Mouse (Mus musculus): Measurements from ENCODE around the gene Gria4.
"Not testable (repeated sequence)": the region's sequence is repeated elsewhere in the genome, so short reads cannot be mapped to it uniquely, and the experiment has no call there.

The Gria4 gene

GRCm38 (mm10) chr9:4795544-4796288 lies at the start of gene Gria4:
Gene Gria4, minus strand, starts transcription at chr9:4796234.
- no peak for DNase-seq (ENCODE audit: low spot score in 2 of 2)

- not testable (repeated sequence) for DNase-seq (ENCODE audit: low spot score in 2 of 2)
These were observed 14.9 kb upstream of the Gria4 start for GRCm38 (mm10) chr9:4810941-4811340.

GRCm38 (mm10) chr9:4803151-4803755 lies 7.2 kb upstream of the Gria4 start:
- no peak for DNase-seq (ENCODE audit: low spot score in 2 of 2)

- no peak for DNase-seq (ENCODE audit: low spot score in 2 of 2)
These were observed 1.4 kb upstream of the Gria4 start for GRCm38 (mm10) chr9:4797396-4797795.

- no peak for DNase-seq (ENCODE audit: low spot score in 2 of 2)
These were observed 233 bp upstream of the Gria4 start for GRCm38 (mm10) chr9:4796289-4796645.

GRCm38 (mm10) chr9:4795075-4795474 lies 959 bp downstream of the Gria4 start:
- no peak for DNase-seq (ENCODE audit: low spot score in 2 of 2)

GRCm38 (mm10) chr9:4794411-4794810 lies 1.6 kb downstream of the Gria4 start:
- DNase-seq (ENCODE audit: low spot score in 2 of 2): no peak

GRCm38 (mm10) chr9:4749407-4749806 lies 46.6 kb downstream of the Gria4 start:
- DNase-seq (ENCODE audit: low spot score in 2 of 2): not testable (repeated sequence)

- DNase-seq (ENCODE audit: low spot score in 2 of 2): no peak
These were observed 81.9 kb downstream of the Gria4 start for GRCm38 (mm10) chr9:4714086-4714485.

GRCm38 (mm10) chr9:4712367-4712766 lies 83.7 kb downstream of the Gria4 start:
- DNase-seq (ENCODE audit: low spot score in 2 of 2): no peak

- no peak for DNase-seq (ENCODE audit: low spot score in 2 of 2)
These were observed 108.9 kb downstream of the Gria4 start for GRCm38 (mm10) chr9:4687149-4687548.

- no peak for DNase-seq (ENCODE audit: low spot score in 2 of 2)
These were observed 115.8 kb downstream of the Gria4 start for GRCm38 (mm10) chr9:4680244-4680643.

GRCm38 (mm10) chr9:4679099-4679498 lies 116.9 kb downstream of the Gria4 start:
- no peak for DNase-seq (ENCODE audit: low spot score in 2 of 2)

- no peak for DNase-seq (ENCODE audit: low spot score in 2 of 2)
These were observed 130.3 kb downstream of the Gria4 start for GRCm38 (mm10) chr9:4665691-4666090.

GRCm38 (mm10) chr9:4662421-4662820 lies 133.6 kb downstream of the Gria4 start:
- DNase-seq (ENCODE audit: low spot score in 2 of 2): no peak

GRCm38 (mm10) chr9:4658951-4659350 lies 137.1 kb downstream of the Gria4 start:
- DNase-seq (ENCODE audit: low spot score in 2 of 2): no peak

- no peak for DNase-seq (ENCODE audit: low spot score in 2 of 2)
These were observed 141.7 kb downstream of the Gria4 start for GRCm38 (mm10) chr9:4654333-4654732.

GRCm38 (mm10) chr9:4639192-4639900 lies 156.7 kb downstream of the Gria4 start:
- DNase-seq (ENCODE audit: low spot score in 2 of 2): no peak

- DNase-seq (ENCODE audit: low spot score in 2 of 2): no peak
These were observed 164.1 kb downstream of the Gria4 start for GRCm38 (mm10) chr9:4631910-4632309.

GRCm38 (mm10) chr9:4615286-4615685 lies 180.7 kb downstream of the Gria4 start:
- DNase-seq (ENCODE audit: low spot score in 2 of 2): no peak

GRCm38 (mm10) chr9:4605354-4605753 lies 190.7 kb downstream of the Gria4 start:
- no peak for DNase-seq (ENCODE audit: low spot score in 2 of 2)

GRCm38 (mm10) chr9:4604236-4604635 lies 191.8 kb downstream of the Gria4 start:
- DNase-seq (ENCODE audit: low spot score in 2 of 2): no peak

GRCm38 (mm10) chr9:4601788-4602187 lies 194.2 kb downstream of the Gria4 start:
- no peak for DNase-seq (ENCODE audit: low spot score in 2 of 2)

Data from natural killer cell, adult 2 months (primary cell).